Mouse (Mus musculus) c-Kit-positive CD71-negative TER-119-negative erythroid progenitor cells, embryonic 14.5 days (primary cell): Measurements from ENCODE around the gene Ifitm10.
"Not testable (repeated sequence)": the region's sequence is repeated elsewhere in the genome, so short reads cannot be mapped to it uniquely, and the experiment has no call there.

Experiments used
- DNase-seq: peaks from one replicate; pipeline ENCODE4 v3.0.0-alpha.2; 2013; ENCODE audit warnings: low read depth

Gene Ifitm10

GRCm38 (mm10) chr7:142321637-142322306 lies 51.8 kb downstream of the Ifitm10 start:
- not testable (repeated sequence) for DNase-seq

- DNase-seq = no peak
Measured at GRCm38 (mm10) chr7:142320906-142321305, 52.6 kb downstream of the Ifitm10 start.

GRCm38 (mm10) chr7:142319124-142319523 lies 54.4 kb downstream of the Ifitm10 start:
- no peak for DNase-seq

- DNase-seq = no peak
Measured at GRCm38 (mm10) chr7:142317216-142317615, 56.3 kb downstream of the Ifitm10 start.

GRCm38 (mm10) chr7:142316558-142316957 lies 57.0 kb downstream of the Ifitm10 start:
- DNase-seq = peak; percentile 34

GRCm38 (mm10) chr7:142314600-142315285 lies 58.8 kb downstream of the Ifitm10 start:
- no peak for DNase-seq

GRCm38 (mm10) chr7:142303929-142304328 lies 69.6 kb downstream of the Ifitm10 start:
- DNase-seq = not testable (repeated sequence)

GRCm38 (mm10) chr7:142303249-142303648 lies 70.3 kb downstream of the Ifitm10 start, which contains the start of gene Krtap5-4:
TSS of gene Krtap5-4 (plus strand) at chr7:142303549.
- DNase-seq = no peak

GRCm38 (mm10) chr7:142297018-142297417 lies 76.5 kb downstream of the Ifitm10 start, which contains the start of gene Krtap5-1:
TSS of gene Krtap5-1 (minus strand) at chr7:142297118.
- not testable (repeated sequence) for DNase-seq

- not testable (repeated sequence) for DNase-seq
Measured at GRCm38 (mm10) chr7:142296108-142296507, 77.4 kb downstream of the Ifitm10 start.

- no peak for DNase-seq
Measured at GRCm38 (mm10) chr7:142295418-142295817, 78.1 kb downstream of the Ifitm10 start.

- peak; percentile 22 for DNase-seq
Measured at GRCm38 (mm10) chr7:142293851-142294250, 79.7 kb downstream of the Ifitm10 start.

- not testable (repeated sequence) for DNase-seq
Measured at GRCm38 (mm10) chr7:142285910-142286612, 87.5 kb downstream of the Ifitm10 start.

- DNase-seq = no peak
Measured at GRCm38 (mm10) chr7:142285130-142285835, 88.3 kb downstream of the Ifitm10 start.

- peak; percentile 96 for DNase-seq
Measured at GRCm38 (mm10) chr7:142284615-142285080, 88.9 kb downstream of the Ifitm10 start.

- peak; percentile 43 for DNase-seq
Measured at GRCm38 (mm10) chr7:142284023-142284591, 89.4 kb downstream of the Ifitm10 start.

- not testable (repeated sequence) for DNase-seq
Measured at GRCm38 (mm10) chr7:142282847-142283246, 90.7 kb downstream of the Ifitm10 start.

GRCm38 (mm10) chr7:142279291-142279690 lies 94.3 kb downstream of the Ifitm10 start:
- not testable (repeated sequence) for DNase-seq

- peak; percentile 33 for DNase-seq
Measured at GRCm38 (mm10) chr7:142278183-142278582, 95.4 kb downstream of the Ifitm10 start.
